14 mouse cellular contexts compared by ENCODE assay signal in genomic region chr1:193263026-193263907, GRCm38 (mm10). TPM values are rescaled to one million over a fixed set of nuclear protein-coding genes. Genes with fewer than 3 reads are reported as not detected.
A peak's percentile ranks its signal among the peaks of the same experiment; 100 is the strongest.
DNase-seq lines count a peak whose midpoint lies in the region; TF ChIP-seq lines count a peak whose summit lies in the region.
"Had no signal": no experiment of that assay in that cellular context is flagged by ENCODE, and none has a peak within 500 bp of the region (broad histone marks: within the 10 kb centered on the region; RNA-seq: fewer than 3 reads in every experiment).

No protein-coding gene starts in this region.

- no peaks in the 10 kb centered on the region for H3K79me2 ChIP-seq in heart, adult 2 months (replicated peaks; ENCODE audit: control insufficient read depth, insufficient read depth, low read length)
- no peaks in the 10 kb centered on the region for H3K79me2 ChIP-seq in myocyte (ENCODE audit: control insufficient read depth, insufficient read depth)

- TF ChIP-seq CTCF in heart, adult 2 months (IDR thresholded peaks at IDR 0.05): no peak
- no peak for TF ChIP-seq CTCF in lung, adult 2 months (IDR thresholded peaks at IDR 0.05; ENCODE audit: insufficient read depth, low read length)
- no peak for TF ChIP-seq CTCF in bone marrow, adult 2 months (IDR thresholded peaks at IDR 0.05; ENCODE audit: control insufficient read depth, insufficient read depth, low read length)

- peak overlapping the region; percentile 24 for H3K4me2 ChIP-seq in myocyte (ENCODE audit: low read depth)
- H3K4me2 ChIP-seq: midbrain, embryonic 11.5 days had no signal

- 67% methylated on average over 8 of the region's 8 CpGs for WGBS in heart, adult 2 months
- 57% methylated on average over 8 of the region's 8 CpGs for WGBS in lung, adult 2 months
- 57% methylated on average over 8 of the region's 8 CpGs for WGBS in bone marrow, adult 2 months

- no peaks in the 10 kb centered on the region for H3K27me3 ChIP-seq in heart, adult 2 months (ENCODE audit: control insufficient read depth, insufficient read depth, low read length)
- H3K27me3 ChIP-seq in myocyte (ENCODE audit: control insufficient read depth, insufficient read depth, insufficient read length): no peaks in the 10 kb centered on the region

- H3K36me3 ChIP-seq in heart, adult 2 months (ENCODE audit: control insufficient read depth, insufficient read depth, low read length): no peaks in the 10 kb centered on the region; the same call in 1 of the 2 replicates
- H3K36me3 ChIP-seq in myocyte (ENCODE audit: control insufficient read depth, insufficient read depth): no peaks in the 10 kb centered on the region

- intact Hi-C loops in heart, adult 2 months (cut with DNase I): no loop called here

- no peak overlapping the region for H3K4me3 ChIP-seq in heart, adult 2 months
- H3K4me3 ChIP-seq in lung, adult 2 months (replicated peaks; ENCODE audit: extremely low read depth, low read depth, low read length): peak overlapping the region; percentile 68
- peak overlapping the region; percentile 53 for H3K4me3 ChIP-seq in bone marrow, adult 2 months (replicated peaks; ENCODE audit: control insufficient read depth, low read depth, low read length)
- no peak overlapping the region for H3K4me3 ChIP-seq in myocyte

- no peak overlapping the region for H3ac ChIP-seq in myocyte (ENCODE audit: control insufficient read depth, insufficient read length)

- no peak for TF ChIP-seq EP300 in heart, adult 2 months (IDR thresholded peaks at IDR 0.05; ENCODE audit: insufficient read depth, low read depth, low read length)

- no peak for TF ChIP-seq POLR2A in heart, adult 2 months (IDR thresholded peaks at IDR 0.05; ENCODE audit: insufficient read depth, low read depth, low read length)
- 0 out of 2 replicates have a peak, but pooled peaks have one; percentile 7 for TF ChIP-seq POLR2A in lung, adult 2 months (IDR thresholded peaks at IDR 0.05; ENCODE audit: borderline replicate concordance, extremely low read depth, low read depth, low read length)
- no peak for TF ChIP-seq POLR2A in bone marrow, adult 2 months (IDR thresholded peaks at IDR 0.05; ENCODE audit: borderline replicate concordance, control insufficient read depth, low read depth, low read length)
- TF ChIP-seq POLR2A in myocyte (IDR thresholded peaks at IDR 0.05; ENCODE audit: insufficient read length, low read depth): no peak

- DNase-seq in heart, adult 2 months: no peak
- no peak for DNase-seq in heart, postnatal 4 days
- DNase-seq in lung, adult 2 months: no peak
- no peak for DNase-seq in lung, postnatal 36 days
- no peak for DNase-seq in urinary bladder, postnatal 4 days (ENCODE audit: low spot score in 2 of 2)
- DNase-seq: adrenal gland, postnatal 14 days; cerebellum, adult 11 months; right cerebral cortex, adult 18-20 months had no signal

- no peak overlapping the region for H3K9ac ChIP-seq in heart, adult 2 months (ENCODE audit: low read depth, low read length)
- H3K9ac ChIP-seq: liver, embryonic 14.5 days had no signal

- peak overlapping the region; percentile 26 for H3K27ac ChIP-seq in heart, adult 2 months
- peak overlapping the region; percentile 77 for H3K27ac ChIP-seq in bone marrow, adult 2 months (ENCODE audit: control insufficient read depth, insufficient read depth, low read depth, low read length, poor library complexity)
- H3K27ac ChIP-seq: liver, embryonic 14.5 days had no signal

- peaks cover 14% of the 10 kb centered on the region for H3K4me1 ChIP-seq in heart, adult 2 months (ENCODE audit: control insufficient read depth, insufficient read depth, low read length)
- peaks cover 6% of the 10 kb centered on the region; the same call in 1 of the 2 replicates for H3K4me1 ChIP-seq in lung, adult 2 months (ENCODE audit: control insufficient read depth, insufficient read depth, low read length)
- peaks cover 4% of the 10 kb centered on the region; the same call in 1 of the 2 replicates for H3K4me1 ChIP-seq in bone marrow, adult 2 months (ENCODE audit: control insufficient read depth, insufficient read depth, low read length)

TF ChIP-seq in myocyte, 11 proteins besides CTCF, POLR2A, EP300 and RAD21:
- TF ChIP-seq REST (IDR thresholded peaks at IDR 0.05; ENCODE audit: insufficient read depth, insufficient read length) (no peak), SRF (IDR thresholded peaks at IDR 0.05; ENCODE audit: control insufficient read depth, insufficient read length, low read depth) (no peak), TCF12 (IDR thresholded peaks at IDR 0.05; ENCODE audit: insufficient read depth, poor library complexity, severe bottlenecking) (no peak), MYOG (IDR thresholded peaks at IDR 0.05; ENCODE audit: control insufficient read depth in 1 of 3, insufficient read depth in 1 of 3, insufficient read length in 2 of 3, low read depth in 2 of 3) (no peak), E2F4 (IDR thresholded peaks at IDR 0.05; ENCODE audit: insufficient read depth) (no peak), POLR2AphosphoS2 (IDR thresholded peaks at IDR 0.05; ENCODE audit: insufficient read length, low read depth) (no peak), MYOD1 (IDR thresholded peaks at IDR 0.05; ENCODE audit: control insufficient read depth in 1 of 3, insufficient read length in 2 of 3, low read depth in 2 of 3) (no peak), CEBPB (IDR thresholded peaks at IDR 0.05; ENCODE audit: insufficient read depth, poor library complexity, severe bottlenecking) (no peak), USF1 (IDR thresholded peaks at IDR 0.05; ENCODE audit: low read depth) (no peak), MAX (IDR thresholded peaks at IDR 0.05; ENCODE audit: low read depth) (no peak), TCF3 (IDR thresholded peaks at IDR 0.05; ENCODE audit: insufficient read length, low read depth) (no peak)

RNA-seq across cellular contexts. Expression of gene Hsd11b1, which starts 0.6 kb away (rescaled TPM):
- 10 to 100 TPM; 10.5 to 15.1 TPM for total RNA-seq in heart, adult 2 months (2021)
- 18.8 and 20.9 TPM in 2 replicates for polyA plus RNA-seq in heart, adult 2 months (2012; rRNA removed)
- total RNA-seq in heart, postnatal 4 days (2021): 1 to 10 TPM; 1.0 to 1.5 TPM
- polyA plus RNA-seq in lung, adult 2 months (2012; rRNA removed): 211 and 245 TPM in 2 replicates
- polyA plus RNA-seq in bone marrow, adult 2 months (2011; ENCODE audit: insufficient read depth, insufficient read length, low replicate concordance, missing spikeins): 8.3 and 20.6 TPM in 2 replicates
- polyA plus RNA-seq in myocyte (2012; fragmentation: generic; extraction: Trizol): 2.7 TPM
- polyA plus RNA-seq: embryonic facial prominence, embryonic 11.5 days; midbrain, embryonic 11.5 days; neural tube, embryonic 14.5 days had no signal

RNA-seq across cellular contexts. Expression of gene G0s2, which starts 9.8 kb away (rescaled TPM):
- 10 to 100 TPM; 44.8 to 57.9 TPM for total RNA-seq in heart, adult 2 months (2021)
- polyA plus RNA-seq in heart, adult 2 months (2012; rRNA removed): 200 and 229 TPM in 2 replicates
- 10 to 100 TPM; 51.9 to 62.0 TPM for total RNA-seq in heart, postnatal 4 days (2021)
- 180 and 265 TPM in 2 replicates for polyA plus RNA-seq in lung, adult 2 months (2012; rRNA removed)
- 9.5 and 23.6 TPM in 2 replicates for polyA plus RNA-seq in bone marrow, adult 2 months (2011; ENCODE audit: insufficient read depth, insufficient read length, low replicate concordance, missing spikeins)
- 206 TPM for polyA plus RNA-seq in myocyte (2012; fragmentation: generic; extraction: Trizol)

RNA-seq across cellular contexts. Expression of gene Lamb3, which starts 55.8 kb away (rescaled TPM):
- 10 to 100 TPM; 11.4 to 11.9 TPM for total RNA-seq in heart, adult 2 months (2021)
- polyA plus RNA-seq in heart, adult 2 months (2012; rRNA removed): 9.2 and 11.1 TPM in 2 replicates
- 1 to 10 TPM; 8.3 to 9.7 TPM for total RNA-seq in heart, postnatal 4 days (2021)
- 60.8 and 62.3 TPM in 2 replicates for polyA plus RNA-seq in lung, adult 2 months (2012; rRNA removed)
- polyA plus RNA-seq in bone marrow, adult 2 months (2011; ENCODE audit: insufficient read depth, insufficient read length, low replicate concordance, missing spikeins): 0.82 and 1.0 TPM in 2 replicates
- polyA plus RNA-seq in myocyte (2012; fragmentation: generic; extraction: Trizol): 15.5 TPM
- polyA plus RNA-seq: midbrain, embryonic 11.5 days had no signal

Comparison
In these comparisons a context has a peak if more than half of its experiments do, and no peak if none do; other contexts are left out.
1. H3K4me3 ChIP-seq: peak in lung, adult 2 months (single experiment) and bone marrow, adult 2 months (single experiment); none in heart, adult 2 months (single experiment) and myocyte (single experiment).